Mouse (Mus musculus) brown adipose tissue, adult 24 weeks (tissue): ENCODE results near the gene Palld. TPM values are rescaled to one million over a fixed set of nuclear protein-coding genes. Genes with fewer than 3 reads are reported as not detected.

ENCODE experiments used
- H3K27ac ChIP-seq: fragments of 200-500 bp; replicated peaks from 2 replicates; pipeline ENCODE4 v1.5.1; 2012; ENCODE audit warnings: low read depth, mild to moderate bottlenecking, low read length
- H3K4me1 ChIP-seq: fragments of 200-500 bp; 2 replicates; pipeline ENCODE4 v1.6.1; 2012; ENCODE audit warnings: low read length, mixed read lengths; ENCODE audit not compliant: control insufficient read depth, insufficient read depth, insufficient read length
- H3K4me3 ChIP-seq: fragments of 200-500 bp; 2 replicates; pipeline ENCODE4 v1.5.1; 2012; ENCODE audit warnings: low read depth, mild to moderate bottlenecking, low read length, moderate library complexity; ENCODE audit not compliant: insufficient read depth
- polyA plus RNA-seq: library from polyadenylated mRNA; stranded (reverse); fragments of >200 nt; gene quantifications from 2 replicates; pipeline ENCODE4 v1.2.4, GENCODE M21; 2012; ENCODE audit not compliant: missing spikeins, insufficient read depth, insufficient read length

The Palld gene
- polyA plus RNA-seq, 1 experiment, result 14.7 TPM

- Histone ChIP-seq H3K27ac (no peak overlapping the region), H3K4me1 (no peaks in the 10 kb centered on the region), H3K4me3 (no peak overlapping the region)
Observed at GRCm38 (mm10) chr8:61773595-61774088, 128.8 kb downstream of the Palld start.

DNA sequence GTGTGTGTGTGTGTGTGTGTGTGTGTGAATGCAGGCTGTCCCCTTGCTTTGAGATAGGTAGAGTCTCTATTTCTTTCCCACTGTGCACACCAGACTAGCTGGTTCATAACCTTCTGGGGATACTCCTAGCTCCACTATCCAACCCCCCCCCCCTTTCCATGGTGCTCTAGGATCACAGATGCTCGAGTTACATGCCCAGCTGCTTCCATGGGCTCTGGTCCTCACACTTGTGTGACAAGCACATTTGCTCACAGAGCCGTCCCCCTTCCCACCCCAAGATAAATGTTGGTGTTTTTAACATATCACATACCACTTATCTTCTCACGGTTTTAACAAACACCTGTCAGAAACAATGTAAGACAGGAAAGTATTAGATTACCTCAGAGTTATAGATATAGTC, 131.2 kb downstream of the Palld start:
- no peak overlapping the region for H3K27ac ChIP-seq
- no peaks in the 10 kb centered on the region for H3K4me1 ChIP-seq
- no peak overlapping the region for H3K4me3 ChIP-seq

DNA sequence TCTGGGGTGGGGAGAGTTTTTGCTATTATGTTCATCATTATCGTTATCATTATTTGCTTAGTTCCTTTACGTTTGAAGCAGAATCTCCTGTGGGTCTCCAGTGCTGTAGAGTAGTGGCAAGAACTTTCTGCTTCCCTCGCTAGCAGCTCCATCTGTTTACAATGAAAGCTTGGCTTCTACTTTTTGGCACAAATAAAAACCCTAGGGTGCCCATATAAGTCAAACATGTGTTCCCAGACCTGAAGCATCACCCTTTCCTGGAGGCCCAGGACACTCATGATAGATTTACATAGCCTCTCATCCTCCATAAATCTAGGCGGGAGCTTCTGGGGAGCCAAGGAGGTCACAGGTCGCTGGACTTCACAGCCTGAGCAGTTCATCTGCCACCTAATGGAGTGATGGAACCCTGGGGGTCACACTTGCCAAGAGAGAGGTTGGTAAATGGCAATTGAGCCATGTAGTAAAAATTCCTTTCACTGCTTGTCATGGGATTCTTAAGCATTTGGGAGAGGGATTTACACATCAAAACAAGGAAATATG, 133.1 kb downstream of the Palld start:
- Histone ChIP-seq H3K4me3 (no peak overlapping the region), H3K27ac (no peak overlapping the region), H3K4me1 (no peaks in the 10 kb centered on the region)

GRCm38 (mm10) chr8:61760190-61760578, 142.3 kb downstream of the Palld start:
- peak overlapping the region; percentile 63 for H3K4me3 ChIP-seq
- H3K4me1 ChIP-seq, result peaks cover 3% of the 10 kb centered on the region; the same call in 1 of the 2 replicates
- H3K27ac ChIP-seq, result no peak overlapping the region

GRCm38 (mm10) chr8:61759327-61760189, 142.9 kb downstream of the Palld start:
- H3K4me1 ChIP-seq, result peaks cover 3% of the 10 kb centered on the region; the same call in 1 of the 2 replicates
- peak overlapping the region; percentile 63 for H3K4me3 ChIP-seq
- H3K27ac ChIP-seq, result no peak overlapping the region

- Histone ChIP-seq H3K4me1 (peaks cover 3% of the 10 kb centered on the region; the same call in 1 of the 2 replicates), H3K4me3 (0 out of 2 replicates have a peak overlapping the region, but pooled peaks have one; percentile 5), H3K27ac (no peak overlapping the region)
Observed at GRCm38 (mm10) chr8:61758686-61759326, 143.7 kb downstream of the Palld start.

- no peak overlapping the region for H3K27ac ChIP-seq
- H3K4me1 ChIP-seq, result peaks cover 3% of the 10 kb centered on the region; the same call in 1 of the 2 replicates
- H3K4me3 ChIP-seq, result no peak overlapping the region
Observed at GRCm38 (mm10) chr8:61756971-61757965, 145.2 kb downstream of the Palld start.

- Histone ChIP-seq H3K4me3 (no peak overlapping the region), H3K4me1 (peaks cover 3% of the 10 kb centered on the region; the same call in 1 of the 2 replicates), H3K27ac (no peak overlapping the region)
Observed at GRCm38 (mm10) chr8:61755186-61755585, 147.3 kb downstream of the Palld start.

GRCm38 (mm10) chr8:61747070-61747469, 155.4 kb downstream of the Palld start:
- no peak overlapping the region for H3K4me3 ChIP-seq
- 0 out of 2 replicates have a peak, but pooled peaks cover 5% of the 10 kb centered on the region for H3K4me1 ChIP-seq
- no peak overlapping the region for H3K27ac ChIP-seq

DNA sequence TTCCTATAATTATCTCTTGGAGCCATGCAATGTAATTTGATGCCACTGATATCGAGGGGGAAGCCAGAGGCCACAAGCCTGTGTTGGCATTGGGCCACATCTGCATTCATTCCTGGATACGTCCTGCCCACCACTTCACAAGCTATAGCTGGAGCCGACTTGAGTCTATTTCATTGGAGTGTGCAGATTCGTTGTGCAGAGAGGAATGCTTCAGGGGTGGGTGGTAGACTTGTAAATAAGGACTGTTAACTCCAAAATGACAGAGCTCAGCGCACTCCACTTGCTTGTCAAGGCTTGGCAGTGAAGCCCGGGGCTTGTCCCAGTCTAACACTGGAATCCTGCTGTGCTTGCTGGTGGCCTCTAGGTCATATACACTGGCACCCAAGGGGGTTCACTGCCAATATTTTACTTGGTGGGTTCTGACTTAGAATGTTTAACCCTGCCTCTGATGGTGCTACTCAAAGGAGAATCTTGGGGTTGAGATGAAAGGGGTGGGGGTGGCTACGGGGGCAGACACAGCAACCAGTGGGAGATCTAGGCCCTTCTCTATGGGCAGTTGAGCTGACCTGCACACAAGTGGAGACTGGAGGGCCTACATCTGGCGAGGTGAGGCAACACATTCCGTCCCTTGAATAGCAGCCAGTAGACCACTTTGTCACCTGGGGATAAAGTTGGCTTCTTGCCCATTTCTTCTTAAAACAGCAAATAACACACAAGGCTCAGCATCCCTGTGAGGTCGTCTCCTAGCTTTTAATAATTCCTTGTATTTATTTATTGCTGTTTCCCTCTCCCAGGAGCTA, 157.1 kb downstream of the Palld start:
- no peak overlapping the region for H3K27ac ChIP-seq
- no peak overlapping the region for H3K4me3 ChIP-seq
- H3K4me1 ChIP-seq, result 0 out of 2 replicates have a peak, but pooled peaks cover 5% of the 10 kb centered on the region

DNA sequence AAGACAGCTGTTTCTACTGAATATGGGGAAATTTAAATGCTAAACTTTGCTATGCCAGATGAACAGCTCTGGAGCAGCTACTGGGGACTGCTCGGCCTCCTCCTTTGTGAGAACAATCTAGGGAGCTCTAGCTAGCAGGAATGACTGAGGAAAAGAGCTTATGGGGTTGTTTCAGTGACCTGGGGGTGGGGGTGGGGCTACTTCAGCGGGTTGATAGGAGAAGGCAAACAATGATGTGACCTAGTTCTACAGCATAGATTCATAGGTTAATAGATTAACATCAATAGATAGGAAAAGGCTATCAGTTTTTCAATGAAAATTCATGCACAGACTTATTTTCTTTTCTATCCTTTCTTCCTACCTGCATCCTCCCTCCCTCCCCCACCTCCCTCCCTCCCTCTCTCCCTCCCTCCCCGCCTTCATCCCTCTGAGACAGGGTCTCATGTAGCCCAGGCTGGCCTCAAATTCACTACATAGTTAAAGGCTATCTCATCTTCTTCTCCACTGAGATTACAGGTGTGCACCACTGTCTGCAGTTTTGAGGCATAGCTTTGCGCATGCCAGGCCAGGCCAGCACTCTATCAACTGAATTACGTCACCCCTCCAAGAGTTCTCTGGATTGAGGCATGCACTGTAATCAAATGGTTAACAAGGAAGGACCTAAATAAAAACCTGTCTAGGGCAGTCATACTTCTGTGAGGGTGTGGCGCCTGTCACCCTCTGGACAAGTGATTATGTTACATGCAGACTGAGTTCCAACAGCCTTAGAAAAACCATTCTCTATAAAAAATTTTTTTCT, 158.5 kb downstream of the Palld start:
- no peak overlapping the region for H3K4me3 ChIP-seq
- H3K4me1 ChIP-seq, result 0 out of 2 replicates have a peak, but pooled peaks cover 5% of the 10 kb centered on the region
- no peak overlapping the region for H3K27ac ChIP-seq

GRCm38 (mm10) chr8:61737465-61737864, 165.0 kb downstream of the Palld start:
- Histone ChIP-seq H3K4me1 (no peaks in the 10 kb centered on the region), H3K27ac (no peak overlapping the region), H3K4me3 (no peak overlapping the region)

- Histone ChIP-seq H3K4me3 (no peak overlapping the region), H3K4me1 (no peaks in the 10 kb centered on the region), H3K27ac (no peak overlapping the region)
Observed at GRCm38 (mm10) chr8:61736739-61737243, 165.7 kb downstream of the Palld start.
